Mouse (Mus musculus): ENCODE measurements at regions not wholly inside any gene's neighbourhood (a gene's known extent, or its start where the extent isn't known, plus 50 kb on each side); places are given as distances from the start of the nearest gene placed in this dataset.

GRCm38 (mm10) chr2:72592011-72592410 is 116.1 kb downstream of the Cdca7 start:
- no peak for TF ChIP-seq POLR2A (IDR thresholded peaks at IDR 0.05; ENCODE audit: low read depth, low read length)
- TF ChIP-seq CTCF (conservative IDR thresholded peaks at IDR 0.05; ENCODE audit: insufficient read depth, insufficient read length, low read depth, low read length), result no peak
- H3K4me3 ChIP-seq (ENCODE audit: insufficient read depth, low read depth, low read length), result no peak overlapping the region
- no peak for DNase-seq
- H3K27ac ChIP-seq (ENCODE audit: insufficient read depth, low read depth, low read length), result no peak overlapping the region
- H3K27me3 ChIP-seq (replicated peaks; ENCODE audit: control insufficient read depth, insufficient read depth, low read length), result no peaks in the 10 kb centered on the region
- H3K4me1 ChIP-seq (ENCODE audit: control insufficient read depth, insufficient read depth, low read length), result no peaks in the 10 kb centered on the region
- WGBS, result 74% methylated on average over 3 of the region's 3 CpGs
- no peaks in the 10 kb centered on the region for H3K36me3 ChIP-seq (ENCODE audit: control insufficient read depth, insufficient read depth, low read length)

- Histone ChIP-seq H3K4me3 (ENCODE audit: insufficient read depth, low read depth, low read length) (no peak overlapping the region), H3K27me3 (replicated peaks; ENCODE audit: control insufficient read depth, insufficient read depth, low read length) (no peaks in the 10 kb centered on the region), H3K36me3 (ENCODE audit: control insufficient read depth, insufficient read depth, low read length) (no peaks in the 10 kb centered on the region), H3K27ac (ENCODE audit: insufficient read depth, low read depth, low read length) (no peak overlapping the region), H3K4me1 (ENCODE audit: control insufficient read depth, insufficient read depth, low read length) (no peaks in the 10 kb centered on the region)
- no peak for DNase-seq
- WGBS, result 74% methylated on average over 14 of the region's 14 CpGs
- no peak for TF ChIP-seq CTCF (conservative IDR thresholded peaks at IDR 0.05; ENCODE audit: insufficient read depth, insufficient read length, low read depth, low read length)
Observed at GRCm38 (mm10) chr2:72596994-72597925, 121.3 kb downstream of the Cdca7 start.

DNA sequence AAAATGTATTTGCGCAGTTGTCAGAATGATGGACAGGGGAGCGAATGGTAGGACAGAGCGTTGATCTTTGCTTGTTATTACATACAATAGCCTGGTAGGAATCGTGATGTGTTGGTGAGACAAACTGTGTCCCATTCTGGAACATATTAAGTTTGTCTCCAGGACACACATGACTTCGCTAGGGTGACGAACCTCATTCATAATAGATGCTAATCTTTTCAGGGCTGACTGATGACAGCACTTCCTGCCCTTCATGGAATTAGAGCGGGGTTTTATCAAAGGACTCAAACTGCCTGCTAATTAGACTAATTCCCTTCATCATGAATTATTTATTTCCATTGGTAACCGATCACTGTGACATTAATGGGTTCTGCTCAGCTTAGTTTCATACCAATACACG is 122.0 kb downstream of the Cdca7 start:
- no peak overlapping the region for H3K4me3 ChIP-seq (ENCODE audit: insufficient read depth, low read depth, low read length)
- TF ChIP-seq CTCF (conservative IDR thresholded peaks at IDR 0.05; ENCODE audit: insufficient read depth, insufficient read length, low read depth, low read length) (no peak), POLR2A (IDR thresholded peaks at IDR 0.05; ENCODE audit: low read depth, low read length) (no peak)
- H3K27ac ChIP-seq (ENCODE audit: insufficient read depth, low read depth, low read length), result no peak overlapping the region
- H3K27me3 ChIP-seq (replicated peaks; ENCODE audit: control insufficient read depth, insufficient read depth, low read length), result no peaks in the 10 kb centered on the region
- 71% methylated on average over 9 of the region's 9 CpGs for WGBS
- DNase-seq, result no peak
- no peaks in the 10 kb centered on the region for H3K4me1 ChIP-seq (ENCODE audit: control insufficient read depth, insufficient read depth, low read length)
- H3K36me3 ChIP-seq (ENCODE audit: control insufficient read depth, insufficient read depth, low read length), result no peaks in the 10 kb centered on the region

GRCm38 (mm10) chr2:72600723-72601122 is 124.8 kb downstream of the Cdca7 start:
- no peak for DNase-seq
- H3K27ac ChIP-seq (ENCODE audit: insufficient read depth, low read depth, low read length), result no peak overlapping the region
- H3K4me3 ChIP-seq (ENCODE audit: insufficient read depth, low read depth, low read length), result no peak overlapping the region
- no peaks in the 10 kb centered on the region for H3K4me1 ChIP-seq (ENCODE audit: control insufficient read depth, insufficient read depth, low read length)
- no peaks in the 10 kb centered on the region for H3K36me3 ChIP-seq (ENCODE audit: control insufficient read depth, insufficient read depth, low read length)
- TF ChIP-seq CTCF (conservative IDR thresholded peaks at IDR 0.05; ENCODE audit: insufficient read depth, insufficient read length, low read depth, low read length) (no peak), POLR2A (IDR thresholded peaks at IDR 0.05; ENCODE audit: low read depth, low read length) (no peak)
- H3K27me3 ChIP-seq (replicated peaks; ENCODE audit: control insufficient read depth, insufficient read depth, low read length), result no peaks in the 10 kb centered on the region

GRCm38 (mm10) chr2:72602152-72602551 is 126.2 kb downstream of the Cdca7 start:
- no peaks in the 10 kb centered on the region for H3K4me1 ChIP-seq (ENCODE audit: control insufficient read depth, insufficient read depth, low read length)
- H3K27me3 ChIP-seq (replicated peaks; ENCODE audit: control insufficient read depth, insufficient read depth, low read length), result no peaks in the 10 kb centered on the region
- H3K36me3 ChIP-seq (ENCODE audit: control insufficient read depth, insufficient read depth, low read length), result no peaks in the 10 kb centered on the region
- no peak for DNase-seq
- no peak overlapping the region for H3K4me3 ChIP-seq (ENCODE audit: insufficient read depth, low read depth, low read length)
- WGBS, result 63% methylated on average over 1 of the region's 1 CpGs
- H3K27ac ChIP-seq (ENCODE audit: insufficient read depth, low read depth, low read length), result no peak overlapping the region
- TF ChIP-seq POLR2A (IDR thresholded peaks at IDR 0.05; ENCODE audit: low read depth, low read length) (no peak), CTCF (conservative IDR thresholded peaks at IDR 0.05; ENCODE audit: insufficient read depth, insufficient read length, low read depth, low read length) (no peak)

DNA sequence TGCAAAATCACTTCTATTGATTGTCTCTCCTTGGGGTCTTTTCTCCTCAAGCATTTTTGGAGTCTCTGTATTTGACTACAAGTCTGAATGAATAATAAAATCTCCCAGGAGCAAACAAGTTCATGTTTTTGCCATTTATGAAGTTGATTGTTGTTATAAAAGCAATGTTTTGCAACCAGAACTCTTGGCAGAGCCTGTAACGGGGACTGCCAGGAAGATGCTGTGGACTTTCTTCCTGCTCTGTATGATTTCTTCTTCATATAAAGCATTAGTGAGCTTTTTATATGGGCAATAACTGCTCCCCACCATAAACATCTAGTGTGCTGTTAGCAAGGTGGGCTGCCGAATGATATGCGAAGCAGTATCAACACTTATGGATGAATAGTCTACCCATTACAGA is 136.3 kb downstream of the Cdca7 start:
- no peak overlapping the region for H3K27ac ChIP-seq (ENCODE audit: insufficient read depth, low read depth, low read length)
- H3K27me3 ChIP-seq (replicated peaks; ENCODE audit: control insufficient read depth, insufficient read depth, low read length), result no peaks in the 10 kb centered on the region
- no peak for DNase-seq
- no peaks in the 10 kb centered on the region for H3K4me1 ChIP-seq (ENCODE audit: control insufficient read depth, insufficient read depth, low read length)
- no peaks in the 10 kb centered on the region for H3K36me3 ChIP-seq (ENCODE audit: control insufficient read depth, insufficient read depth, low read length)
- H3K4me3 ChIP-seq (ENCODE audit: insufficient read depth, low read depth, low read length), result no peak overlapping the region
- 90% methylated on average over 3 of the region's 3 CpGs for WGBS
- TF ChIP-seq POLR2A (IDR thresholded peaks at IDR 0.05; ENCODE audit: low read depth, low read length) (no peak), CTCF (conservative IDR thresholded peaks at IDR 0.05; ENCODE audit: insufficient read depth, insufficient read length, low read depth, low read length) (no peak)

DNA sequence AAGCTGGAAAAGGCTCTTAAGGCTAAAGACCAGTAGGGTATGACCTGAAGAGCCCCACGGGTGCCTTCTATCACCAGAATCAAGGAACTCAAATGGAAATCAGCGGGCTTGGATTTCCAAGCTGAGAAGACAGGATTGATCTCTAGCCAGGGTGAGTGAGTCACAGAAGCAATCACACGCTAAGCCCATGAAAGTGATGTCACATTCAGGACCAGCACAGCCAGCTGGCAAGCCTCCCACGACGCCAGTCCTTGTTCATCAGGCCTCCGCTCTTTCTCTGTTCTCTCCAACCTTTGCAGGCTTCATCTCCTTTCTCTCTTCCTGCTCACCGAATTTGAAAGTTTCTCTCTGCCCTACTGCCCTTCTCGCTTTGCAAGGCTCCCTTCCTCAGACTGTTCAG is 138.3 kb downstream of the Cdca7 start:
- WGBS, result 79% methylated on average over 8 of the region's 8 CpGs
- no peaks in the 10 kb centered on the region for H3K36me3 ChIP-seq (ENCODE audit: control insufficient read depth, insufficient read depth, low read length)
- no peak for TF ChIP-seq CTCF (conservative IDR thresholded peaks at IDR 0.05; ENCODE audit: insufficient read depth, insufficient read length, low read depth, low read length)
- TF ChIP-seq POLR2A (IDR thresholded peaks at IDR 0.05; ENCODE audit: low read depth, low read length), result no peak
- H3K4me3 ChIP-seq (ENCODE audit: insufficient read depth, low read depth, low read length), result no peak overlapping the region
- H3K27me3 ChIP-seq (replicated peaks; ENCODE audit: control insufficient read depth, insufficient read depth, low read length), result no peaks in the 10 kb centered on the region
- no peaks in the 10 kb centered on the region for H3K4me1 ChIP-seq (ENCODE audit: control insufficient read depth, insufficient read depth, low read length)
- no peak overlapping the region for H3K27ac ChIP-seq (ENCODE audit: insufficient read depth, low read depth, low read length)
- no peak for DNase-seq
